Mouse (Mus musculus): ENCODE results near the gene Lgals3bp.

- no peak for TF ChIP-seq CTCF (IDR thresholded peaks at IDR 0.05; ENCODE audit: insufficient read depth, low read length)
- no peak for TF ChIP-seq POLR2A (IDR thresholded peaks at IDR 0.05; ENCODE audit: borderline replicate concordance, extremely low read depth, low read depth, low read length)
Observed at GRCm38 (mm10) chr11:118375461-118375860, 26.4 kb downstream of the Lgals3bp start.
